Mouse (Mus musculus) midbrain, embryonic 14.5 days (tissue): ENCODE measurements around the gene Adgrb3. TPM values are rescaled to one million over a fixed set of nuclear protein-coding genes. Genes with fewer than 3 reads are reported as not detected.

Experiments
- ATAC-seq: fragments of 200-750 bp; cut with Nextera tagmentation; 2 replicates; pipeline ENCODE4 v1.8.0; 2017; ENCODE audit warnings: moderate number of reproducible peaks, moderate library complexity; ENCODE audit not compliant: low FRiP score, low TSS enrichment
- DNase-seq: peaks from one replicate; pipeline ENCODE4 v3.0.0-alpha.2; 2015
- H3K27ac ChIP-seq: fragments of 300-500 bp; sonication (generic); replicated peaks from 2 replicates; pipeline ENCODE4 v1.5.1; 2014; ENCODE audit warnings: mild to moderate bottlenecking, low read depth, low read length, moderate library complexity
- H3K27me3 ChIP-seq: fragments of 300-500 bp; sonication (generic); 2 replicates; pipeline ENCODE4 v1.6.1; 2014; ENCODE audit warnings: low read length, control low read depth, mixed read lengths; ENCODE audit not compliant: control insufficient read depth, insufficient read depth
- H3K36me3 ChIP-seq: fragments of 300-500 bp; sonication (generic); 2 replicates; pipeline ENCODE4 v1.6.1; 2014; ENCODE audit warnings: low read length, control low read depth; ENCODE audit not compliant: control insufficient read depth, insufficient read depth
- H3K4me1 ChIP-seq: fragments of 300-500 bp; sonication (generic); 2 replicates; pipeline ENCODE4 v1.6.1; 2014; ENCODE audit warnings: mild to moderate bottlenecking, antibody characterized with exemption, low read length, control low read depth; ENCODE audit not compliant: control insufficient read depth, insufficient read depth
- H3K4me2 ChIP-seq: fragments of 300-500 bp; sonication (generic); 2 replicates; pipeline ENCODE4 v1.6.1; 2014; ENCODE audit warnings: mild to moderate bottlenecking, low read length, moderate library complexity
- H3K4me3 ChIP-seq: fragments of 300-500 bp; sonication (generic); replicated peaks from 2 replicates; pipeline ENCODE4 v1.5.1; 2014; ENCODE audit warnings: low read depth, low read length
- H3K9ac ChIP-seq: fragments of 300-500 bp; sonication (generic); replicated peaks from 2 replicates; pipeline ENCODE4 v1.6.1; 2014; ENCODE audit warnings: mild to moderate bottlenecking, low read length, moderate library complexity
- H3K9me3 ChIP-seq: fragments of 300-500 bp; sonication (generic); 2 replicates; pipeline ENCODE4 v1.6.1; 2016; ENCODE audit warnings: low read length, control low read depth, mixed read lengths; ENCODE audit not compliant: control insufficient read depth
- WGBS: fragments of 180-500 bp; shearing (Covaris S2); extraction: QIAGEN DNeasy Blood & Tissue Kit; methylation state at CpG from one replicate; pipeline ENCODE4 v1.1.7; 2014; 5-methylcytosine and 5-hydroxymethylcytosine counted together
- polyA plus RNA-seq: library from polyadenylated mRNA; unstranded; fragments of >200 nt; fragmentation: Nextera tagmentation; extraction: Ambion mirVana; gene quantifications from 2 replicates; pipeline ENCODE4 v1.2.1, GENCODE M21; 2014

The Adgrb3 gene
- polyA plus RNA-seq, 1 experiment from 2014 or later = 67.6 TPM

DNA sequence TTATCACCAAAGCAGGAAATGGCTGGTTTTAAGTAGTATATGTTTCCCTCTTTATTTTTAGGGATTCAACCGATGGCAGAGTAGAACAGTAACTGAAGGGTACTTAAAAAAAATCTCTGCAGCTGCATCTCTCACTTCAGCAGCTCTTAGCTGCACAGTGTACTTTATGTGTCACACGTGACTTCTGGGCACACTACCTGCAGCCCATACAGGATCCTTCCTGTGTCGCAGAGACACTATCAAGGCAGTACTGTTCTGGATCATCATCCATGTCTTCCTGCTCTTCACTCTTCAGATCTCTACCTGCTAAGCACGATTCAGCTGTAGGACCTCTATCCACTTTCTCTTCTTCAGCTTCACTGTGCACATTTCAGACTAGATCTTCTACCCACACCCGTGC lies 230.6 kb downstream of the Adgrb3 start:
- WGBS = 97% methylated on average over 5 of the region's 5 CpGs
- no peaks in the 10 kb centered on the region for H3K27me3 ChIP-seq
- no peaks in the 10 kb centered on the region for H3K36me3 ChIP-seq
- no peak overlapping the region for H3K4me2 ChIP-seq
- DNase-seq = no peak
- H3K4me3 ChIP-seq = no peak overlapping the region
- H3K9ac ChIP-seq = no peak overlapping the region
- no peaks in the 10 kb centered on the region for H3K4me1 ChIP-seq
- no peaks in the 10 kb centered on the region for H3K9me3 ChIP-seq
- no peak overlapping the region for H3K27ac ChIP-seq
- ATAC-seq = no peak

DNA sequence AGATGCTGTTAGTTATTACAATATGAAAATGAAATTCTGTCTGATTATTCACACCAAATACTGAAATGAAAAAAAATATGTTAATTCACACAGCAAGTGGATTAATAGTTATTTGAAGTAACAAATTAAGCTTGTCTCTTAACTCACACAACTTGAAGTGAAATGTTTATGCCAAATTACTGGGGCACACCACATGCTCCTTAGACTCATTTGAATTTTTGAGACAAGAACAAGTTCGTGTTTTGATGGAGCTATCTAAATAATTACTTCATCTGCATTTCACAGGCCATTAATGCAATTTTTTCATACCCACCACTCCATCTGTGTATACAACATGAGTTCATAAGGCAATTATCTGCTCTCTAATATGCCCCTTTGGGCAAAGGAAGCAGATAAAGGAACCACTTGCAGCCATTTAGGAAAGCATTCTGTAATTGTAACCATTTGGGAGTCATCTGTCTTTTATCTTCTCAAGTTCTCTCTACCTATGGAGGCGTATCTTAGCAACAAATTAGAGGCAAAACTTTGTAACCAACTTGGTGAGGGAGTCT lies 240.9 kb downstream of the Adgrb3 start:
- DNase-seq (peak; percentile 5), ATAC-seq (no peak)
- no peaks in the 10 kb centered on the region for H3K9me3 ChIP-seq
- no peak overlapping the region for H3K9ac ChIP-seq
- no peak overlapping the region for H3K4me2 ChIP-seq
- H3K27me3 ChIP-seq = no peaks in the 10 kb centered on the region
- H3K36me3 ChIP-seq = no peaks in the 10 kb centered on the region
- WGBS = 64% methylated on average over 2 of the region's 2 CpGs
- H3K27ac ChIP-seq = no peak overlapping the region
- no peaks in the 10 kb centered on the region for H3K4me1 ChIP-seq
- H3K4me3 ChIP-seq = no peak overlapping the region

DNA sequence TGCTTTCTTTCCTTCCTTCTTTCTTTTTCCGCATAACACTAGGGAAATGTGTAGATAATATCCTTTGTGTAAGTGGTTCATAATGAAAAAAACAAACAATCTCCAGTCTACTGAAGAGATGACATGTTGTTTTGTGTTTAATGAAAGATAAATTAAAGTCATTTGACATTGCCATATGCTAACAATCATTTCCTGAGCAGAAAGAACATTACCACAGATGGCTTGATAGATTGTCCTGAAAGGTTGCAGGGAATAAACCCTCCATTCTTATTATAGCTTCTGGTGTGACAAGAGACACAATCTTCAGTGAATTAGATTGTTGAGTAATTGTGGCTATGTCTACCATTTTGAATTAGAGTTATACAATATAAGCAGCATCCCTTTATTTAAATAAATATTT lies 247.8 kb downstream of the Adgrb3 start:
- Histone ChIP-seq H3K36me3 (no peaks in the 10 kb centered on the region), H3K9ac (no peak overlapping the region), H3K27ac (no peak overlapping the region), H3K4me1 (no peaks in the 10 kb centered on the region), H3K4me3 (no peak overlapping the region), H3K9me3 (no peaks in the 10 kb centered on the region), H3K27me3 (no peaks in the 10 kb centered on the region), H3K4me2 (no peak overlapping the region)
- WGBS = 83% methylated on average over 1 of the region's 1 CpGs
- DNase-seq = no peak
- no peak for ATAC-seq

DNA sequence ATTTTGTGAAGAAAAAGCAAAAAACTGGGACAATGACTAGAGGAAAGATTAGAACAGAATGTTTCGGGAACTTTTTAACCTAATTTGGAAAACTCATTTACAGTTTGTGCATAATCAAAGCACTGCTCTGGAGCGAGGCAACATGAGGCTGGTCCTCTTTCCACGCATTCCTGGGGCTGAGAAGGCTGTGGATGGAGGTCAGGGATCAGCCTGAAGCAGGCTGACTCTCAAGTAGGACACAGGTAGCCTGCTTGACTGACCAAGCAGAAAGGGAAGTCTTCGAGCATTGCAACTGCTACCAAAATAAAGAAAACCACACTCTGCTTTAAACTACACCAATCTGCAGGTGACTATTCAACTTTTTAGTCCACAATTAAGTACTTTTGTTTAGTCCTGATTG lies 251.7 kb downstream of the Adgrb3 start:
- H3K9me3 ChIP-seq = no peaks in the 10 kb centered on the region
- H3K27me3 ChIP-seq = no peaks in the 10 kb centered on the region
- H3K27ac ChIP-seq = no peak overlapping the region
- no peak for ATAC-seq
- H3K4me2 ChIP-seq = no peak overlapping the region
- H3K4me3 ChIP-seq = no peak overlapping the region
- no peaks in the 10 kb centered on the region for H3K4me1 ChIP-seq
- 60% methylated on average over 4 of the region's 4 CpGs for WGBS
- no peak overlapping the region for H3K9ac ChIP-seq
- no peak for DNase-seq
- H3K36me3 ChIP-seq = no peaks in the 10 kb centered on the region

DNA sequence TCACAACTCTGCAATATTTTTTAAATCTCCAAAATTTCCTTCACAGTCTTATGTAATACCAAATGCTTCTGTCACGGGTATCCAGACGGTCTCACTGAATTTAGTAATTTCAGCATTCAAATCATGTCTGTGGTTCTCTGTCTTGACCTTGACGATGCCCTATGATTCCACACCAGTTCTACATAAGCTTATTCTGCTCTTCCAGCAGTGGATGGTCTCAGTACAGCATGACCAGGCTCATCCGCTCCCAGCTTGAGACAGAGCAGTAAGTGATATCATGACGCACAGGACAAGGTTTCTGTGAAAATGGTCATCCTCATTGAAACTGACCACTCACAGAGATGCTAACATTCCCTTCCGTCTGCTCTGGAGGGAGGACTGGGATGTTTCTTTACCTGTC lies 252.9 kb downstream of the Adgrb3 start:
- DNase-seq (no peak), ATAC-seq (no peak)
- Histone ChIP-seq H3K4me2 (no peak overlapping the region), H3K27ac (no peak overlapping the region), H3K4me3 (no peak overlapping the region), H3K36me3 (no peaks in the 10 kb centered on the region), H3K27me3 (no peaks in the 10 kb centered on the region), H3K9ac (no peak overlapping the region), H3K4me1 (no peaks in the 10 kb centered on the region), H3K9me3 (no peaks in the 10 kb centered on the region)
- 88% methylated on average over 6 of the region's 6 CpGs for WGBS

DNA sequence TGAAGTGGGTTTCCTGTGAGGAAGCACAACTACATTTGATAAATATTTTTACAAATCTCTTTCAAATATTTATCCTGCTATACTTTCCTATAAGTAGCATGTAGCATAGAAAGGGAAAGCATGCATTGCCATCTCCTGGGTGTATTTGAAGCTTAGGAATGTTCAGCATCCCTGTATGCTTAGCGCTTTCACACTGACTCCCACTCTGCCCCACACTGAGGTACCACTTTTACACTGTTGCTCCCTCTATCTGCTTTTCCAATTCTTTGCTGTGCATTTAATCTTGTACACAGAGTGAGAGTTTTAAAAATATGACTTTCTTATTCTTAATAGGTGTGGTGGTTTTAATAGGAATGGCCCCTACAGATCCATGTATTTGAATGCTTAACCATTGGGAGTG lies 261.4 kb downstream of the Adgrb3 start:
- no peaks in the 10 kb centered on the region for H3K36me3 ChIP-seq
- H3K9ac ChIP-seq = no peak overlapping the region
- H3K4me1 ChIP-seq = no peaks in the 10 kb centered on the region
- DNase-seq (no peak), ATAC-seq (no peak)
- no peak overlapping the region for H3K4me3 ChIP-seq
- H3K27me3 ChIP-seq = no peaks in the 10 kb centered on the region
- H3K9me3 ChIP-seq = no peaks in the 10 kb centered on the region
- H3K4me2 ChIP-seq = no peak overlapping the region
- H3K27ac ChIP-seq = no peak overlapping the region
- WGBS = 97% methylated on average over 1 of the region's 1 CpGs

DNA sequence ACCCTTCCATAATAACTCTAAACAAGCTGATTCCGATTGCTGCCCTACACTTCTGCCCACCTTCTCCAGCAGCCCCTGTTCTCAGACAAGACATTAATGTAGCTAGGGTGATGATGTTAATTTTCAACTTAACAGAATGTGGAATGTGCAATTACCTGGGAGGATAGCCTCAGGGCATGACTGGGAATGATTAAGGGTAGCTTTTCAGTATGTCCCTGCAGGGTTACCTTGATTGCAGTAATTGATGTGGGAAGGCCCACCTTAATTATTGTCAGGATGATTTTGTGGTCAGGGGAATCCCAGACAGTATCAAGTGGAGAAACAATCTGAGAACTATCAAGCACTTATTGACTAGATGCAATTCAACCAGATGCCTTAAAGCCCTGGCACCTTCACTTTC lies 283.4 kb downstream of the Adgrb3 start:
- H3K4me1 ChIP-seq = no peaks in the 10 kb centered on the region
- no peaks in the 10 kb centered on the region for H3K27me3 ChIP-seq
- no peaks in the 10 kb centered on the region for H3K9me3 ChIP-seq
- H3K27ac ChIP-seq = no peak overlapping the region
- H3K4me3 ChIP-seq = no peak overlapping the region
- 83% methylated on average over 1 of the region's 1 CpGs for WGBS
- H3K36me3 ChIP-seq = no peaks in the 10 kb centered on the region
- ATAC-seq = no peak
- H3K4me2 ChIP-seq = no peak overlapping the region
- H3K9ac ChIP-seq = no peak overlapping the region
- DNase-seq = no peak

DNA sequence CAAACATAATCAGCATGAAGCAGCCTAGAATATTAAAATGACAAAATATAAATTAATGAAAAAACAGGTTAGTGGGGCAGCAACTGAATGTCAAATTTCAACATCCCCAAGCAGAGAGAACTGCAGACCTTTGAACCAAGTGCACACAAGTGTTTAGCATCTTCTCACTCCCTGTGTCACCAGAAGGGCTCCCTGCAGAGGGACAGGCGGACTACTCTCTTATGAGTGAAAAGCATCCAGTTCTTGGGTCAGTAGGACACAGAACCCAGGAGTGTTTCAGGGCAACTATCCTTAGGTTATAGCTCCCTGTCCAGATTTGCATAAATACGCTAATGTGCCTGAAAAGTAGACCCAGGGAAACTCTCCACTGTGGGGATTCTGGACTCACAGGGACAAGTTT lies 285.6 kb downstream of the Adgrb3 start:
- no peak overlapping the region for H3K4me2 ChIP-seq
- H3K4me3 ChIP-seq = no peak overlapping the region
- H3K27ac ChIP-seq = no peak overlapping the region
- no peaks in the 10 kb centered on the region for H3K36me3 ChIP-seq
- ATAC-seq (no peak), DNase-seq (no peak)
- H3K4me1 ChIP-seq = no peaks in the 10 kb centered on the region
- H3K27me3 ChIP-seq = no peaks in the 10 kb centered on the region
- no peaks in the 10 kb centered on the region for H3K9me3 ChIP-seq
- 89% methylated on average over 2 of the region's 2 CpGs for WGBS
- no peak overlapping the region for H3K9ac ChIP-seq

DNA sequence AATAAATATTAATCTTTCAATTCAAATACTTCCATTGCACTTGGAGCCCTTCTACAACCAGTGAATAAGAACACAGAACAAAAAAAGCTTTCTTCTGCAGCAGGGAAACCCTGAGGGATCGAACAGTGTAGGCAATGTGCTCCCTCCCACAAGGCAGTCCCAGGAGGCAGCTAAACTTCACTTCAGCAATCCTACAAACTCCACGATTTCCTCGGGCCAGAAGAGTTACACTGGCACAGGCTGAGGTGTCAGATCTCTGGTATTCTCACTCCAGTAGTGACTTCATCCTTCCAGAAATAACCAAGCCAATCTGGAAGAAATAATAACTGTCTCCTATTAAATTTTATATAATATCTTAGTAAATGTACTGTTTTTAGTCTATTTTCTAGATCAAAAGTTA lies 286.6 kb downstream of the Adgrb3 start:
- ATAC-seq (no peak), DNase-seq (no peak)
- Histone ChIP-seq H3K27me3 (no peaks in the 10 kb centered on the region), H3K4me2 (no peak overlapping the region), H3K9me3 (no peaks in the 10 kb centered on the region), H3K27ac (no peak overlapping the region), H3K4me3 (no peak overlapping the region), H3K36me3 (no peaks in the 10 kb centered on the region), H3K9ac (no peak overlapping the region), H3K4me1 (no peaks in the 10 kb centered on the region)
- WGBS = 69% methylated on average over 3 of the region's 3 CpGs
